Mouse (Mus musculus): Measurements from ENCODE around the gene Cmklr1.

DNA sequence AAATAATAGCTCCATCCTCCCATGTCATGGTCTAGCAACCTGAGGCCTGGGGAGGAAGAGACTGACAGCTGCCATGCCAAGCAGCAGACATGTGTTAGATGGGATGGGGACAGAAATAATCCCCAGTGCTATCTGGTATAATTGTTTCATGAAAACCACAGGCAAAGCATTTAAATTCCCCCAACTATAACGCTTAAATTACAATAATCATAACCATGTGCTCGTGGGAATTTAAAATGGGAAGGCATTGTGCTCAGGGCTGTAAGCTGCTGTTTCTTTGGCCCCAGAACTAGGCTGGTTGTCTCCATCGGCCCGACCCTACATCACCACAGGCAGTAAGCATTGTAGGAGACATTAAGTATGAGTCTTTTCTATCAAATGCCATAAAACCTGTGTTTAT lies 49.4 kb downstream of the Cmklr1 start:
- no peak for TF ChIP-seq CTCF (IDR thresholded peaks at IDR 0.05; ENCODE audit: extremely low read depth, insufficient read depth, low read length)
- no peak for TF ChIP-seq POLR2A (IDR thresholded peaks at IDR 0.05; ENCODE audit: extremely low read depth, insufficient read depth, low read length)

Measured in cortical plate, adult 2 months (tissue).